Mouse (Mus musculus) right cerebral cortex, postnatal 4 days (tissue): ENCODE measurements at regions not wholly inside any gene's neighbourhood (a gene's known extent, or its start where the extent isn't known, plus 50 kb on each side); places are given as distances from the start of the nearest gene placed in this dataset.

ENCODE experiments used
- DNase-seq: peaks from one replicate; pipeline ENCODE4 v3.0.0-alpha.2; 2022

DNA sequence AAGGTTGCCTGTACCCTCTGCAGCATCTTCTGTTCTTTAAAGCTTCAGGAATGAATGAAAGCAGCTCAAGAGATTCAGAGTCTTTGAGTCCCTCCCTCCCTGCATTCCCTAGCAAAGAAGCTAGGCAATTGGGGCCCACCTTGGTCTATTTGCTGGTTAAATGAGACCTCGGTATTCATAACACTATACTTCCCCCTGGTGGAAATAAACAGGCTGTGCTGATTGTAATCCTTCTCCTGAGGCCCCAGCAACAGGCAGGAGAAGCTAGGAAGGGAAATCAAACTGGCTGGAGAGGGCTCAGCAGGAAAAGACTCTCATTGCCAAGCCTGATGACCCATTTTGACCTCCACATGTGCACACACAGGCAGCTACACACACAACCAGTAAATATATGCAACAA is 137.1 kb downstream of the Sh3bp4 start:
- peak; percentile 25 for DNase-seq

DNA sequence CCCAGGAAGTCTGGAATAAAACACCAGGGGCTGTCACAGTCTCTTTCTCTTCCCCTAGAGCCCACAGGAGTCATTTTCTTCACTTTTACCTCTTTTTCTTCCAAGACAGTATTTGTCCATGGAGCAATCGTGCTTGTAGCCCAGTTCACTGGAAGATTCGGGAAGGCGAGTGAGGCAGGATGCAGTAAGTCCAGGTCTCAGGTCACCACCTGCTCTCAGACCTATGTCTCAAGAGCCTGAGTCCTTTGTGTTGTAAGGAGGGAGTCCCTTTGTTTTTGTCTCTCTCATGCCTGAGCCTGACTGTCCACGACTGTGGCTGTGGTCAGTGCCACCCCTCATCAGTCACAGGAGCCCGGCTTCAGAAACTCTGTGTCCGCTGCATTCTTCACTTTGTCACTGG is 140.9 kb downstream of the Sh3bp4 start:
- DNase-seq = no peak

DNA sequence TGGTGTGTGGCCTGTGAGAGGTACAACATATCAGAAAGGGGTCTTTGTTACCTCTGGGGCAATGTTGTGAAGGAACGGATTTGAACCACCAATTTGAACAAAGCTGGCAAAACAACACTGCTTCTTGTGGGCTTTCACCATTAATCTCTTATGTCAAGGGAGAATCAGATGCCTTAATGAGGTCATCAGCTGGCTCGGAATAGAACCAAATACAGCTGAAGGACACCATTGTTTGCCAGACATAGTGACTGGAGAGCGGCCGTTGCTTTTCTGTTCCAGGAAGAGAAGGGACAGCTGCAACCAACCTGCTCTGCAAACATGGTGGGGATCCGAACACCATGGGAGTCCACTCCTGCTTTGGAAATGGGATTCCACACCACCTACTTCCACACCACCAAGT is 158.2 kb downstream of the Sh3bp4 start:
- no peak for DNase-seq

- DNase-seq = no peak
These were observed 161.5 kb downstream of the Sh3bp4 start for GRCm38 (mm10) chr1:89231756-89232155.

DNA sequence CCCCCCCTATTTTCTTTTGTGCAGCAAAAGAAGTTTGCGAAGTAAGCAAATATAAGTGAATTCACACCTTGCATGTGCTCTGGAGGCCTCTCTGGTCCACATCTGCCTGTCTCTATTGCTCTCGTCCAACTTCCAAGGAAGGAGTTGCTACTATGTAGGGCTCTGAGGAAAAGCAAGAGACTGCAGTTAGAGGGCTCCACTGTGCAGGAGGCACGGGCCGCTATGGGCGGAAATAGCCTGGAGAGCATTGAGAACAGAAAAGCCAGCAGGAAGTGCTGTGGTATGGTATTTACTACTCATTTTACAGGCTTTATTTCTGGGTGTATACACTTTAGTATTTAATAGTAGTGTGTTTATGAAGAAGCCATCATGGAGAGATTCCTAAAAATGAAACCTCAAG is 162.2 kb downstream of the Sh3bp4 start:
- DNase-seq = no peak

- DNase-seq = no peak
These were observed 164.7 kb downstream of the Sh3bp4 start for GRCm38 (mm10) chr1:89234895-89235294.

- peak; percentile 58 for DNase-seq
These were observed 165.1 kb downstream of the Sh3bp4 start for GRCm38 (mm10) chr1:89235296-89235695.

DNA sequence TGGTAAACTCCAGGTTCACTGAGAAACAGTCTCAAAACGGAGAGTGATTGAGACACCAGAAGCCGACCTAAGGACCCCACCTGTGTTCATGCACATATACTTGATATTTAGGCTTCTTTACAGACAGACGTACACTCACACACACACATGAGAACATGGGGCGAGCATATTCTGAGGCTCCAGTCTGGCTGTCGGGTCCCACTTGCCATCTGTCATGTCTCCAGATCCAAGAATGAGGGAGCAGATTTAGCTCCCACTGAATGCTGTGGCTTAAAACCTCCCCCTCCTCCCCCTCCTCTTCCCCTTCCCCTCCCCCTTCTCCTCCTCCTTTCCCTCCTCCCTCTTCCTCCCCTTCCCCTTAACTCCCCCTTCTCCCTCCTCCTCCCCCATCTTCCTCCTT is 167.5 kb downstream of the Sh3bp4 start:
- no peak for DNase-seq

DNA sequence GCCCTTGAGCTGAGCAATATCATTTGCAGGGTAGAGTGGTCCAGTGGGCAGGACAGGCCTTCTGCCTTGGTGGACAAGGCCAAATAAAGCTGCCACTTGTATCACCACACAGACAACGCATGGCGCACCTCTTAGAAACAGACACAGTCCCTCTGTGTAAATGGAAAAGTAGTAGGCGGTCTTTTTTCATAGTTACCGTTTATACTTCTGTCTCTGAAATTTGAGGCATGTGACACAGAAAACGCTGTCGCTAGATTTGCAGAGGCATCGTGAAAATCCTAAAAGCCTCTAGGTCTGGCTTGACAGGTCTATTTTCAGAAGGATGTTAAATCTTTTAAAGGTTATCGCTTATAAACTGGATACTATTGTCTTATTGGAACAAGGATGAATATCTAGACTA is 174.4 kb downstream of the Sh3bp4 start:
- no peak for DNase-seq

DNA sequence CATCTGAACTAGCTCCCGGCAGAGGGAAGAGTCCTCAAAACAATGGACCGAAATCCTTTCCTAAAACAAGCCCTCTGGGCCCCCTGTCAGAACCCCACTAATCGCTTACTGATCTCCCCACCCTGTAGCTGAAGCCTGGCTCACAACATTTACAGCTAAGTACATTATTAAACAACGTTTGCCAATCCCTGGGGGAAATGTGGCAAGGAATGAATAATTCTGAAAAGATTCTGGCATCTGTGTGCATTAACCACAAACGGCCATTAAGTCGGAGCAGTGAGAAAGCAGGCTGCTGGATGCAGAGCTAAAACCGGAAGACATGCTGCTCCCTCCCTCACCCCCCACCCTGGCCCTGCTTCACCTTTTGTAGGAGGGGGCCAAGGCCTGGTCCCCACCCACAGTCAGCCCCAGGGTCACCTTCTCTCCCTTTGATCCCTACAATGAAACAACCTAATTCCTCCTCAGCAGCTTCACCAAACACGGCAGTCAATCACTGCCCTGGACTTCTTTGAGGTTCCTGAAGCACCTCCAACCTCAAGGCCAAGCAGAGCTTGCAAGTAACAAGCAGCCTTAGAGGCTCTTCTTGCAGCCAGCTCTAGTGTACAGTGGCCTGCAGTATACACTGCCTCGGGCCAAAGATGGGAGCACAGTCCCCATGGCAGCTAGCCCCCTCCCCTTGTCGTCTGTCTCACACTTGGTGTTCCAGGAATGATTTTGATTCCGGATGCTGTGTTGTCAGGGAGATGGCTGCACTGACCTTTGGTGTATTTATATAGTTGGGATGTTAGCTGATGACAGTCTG is 175.2 kb downstream of the Sh3bp4 start:
- DNase-seq = no peak

GRCm38 (mm10) chr1:89251753-89252152 is 181.5 kb downstream of the Sh3bp4 start:
- DNase-seq = no peak

GRCm38 (mm10) chr1:89252528-89252927 is 182.3 kb downstream of the Sh3bp4 start:
- DNase-seq = no peak

DNA sequence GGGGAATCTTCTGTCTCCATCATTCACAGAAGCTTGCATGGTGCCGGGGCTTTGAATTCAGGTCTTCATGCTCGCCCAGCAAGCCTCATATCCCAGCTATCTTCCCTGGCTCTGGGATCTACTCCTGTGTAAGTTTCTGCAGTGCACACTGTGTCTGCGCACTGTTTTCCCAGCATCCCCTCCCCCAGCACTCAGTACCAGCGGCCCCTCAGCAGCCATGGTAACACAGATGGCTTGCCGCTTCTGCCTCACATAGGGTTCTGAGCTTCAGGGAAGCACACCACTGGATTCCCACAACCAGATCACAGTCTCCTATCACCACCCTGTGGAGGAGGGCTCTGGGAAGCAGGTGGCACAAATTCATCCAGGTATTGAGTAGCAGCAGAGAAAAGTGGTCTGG is 187.7 kb downstream of the Sh3bp4 start:
- no peak for DNase-seq

- DNase-seq = no peak
These were observed 188.8 kb upstream of the Agap1 start for GRCm38 (mm10) chr1:89265771-89266170.

- peak; percentile 43 for DNase-seq
These were observed 185.8 kb upstream of the Agap1 start for GRCm38 (mm10) chr1:89268806-89269205.

- DNase-seq = no peak
These were observed 182.9 kb upstream of the Agap1 start for GRCm38 (mm10) chr1:89271743-89272142.

DNA sequence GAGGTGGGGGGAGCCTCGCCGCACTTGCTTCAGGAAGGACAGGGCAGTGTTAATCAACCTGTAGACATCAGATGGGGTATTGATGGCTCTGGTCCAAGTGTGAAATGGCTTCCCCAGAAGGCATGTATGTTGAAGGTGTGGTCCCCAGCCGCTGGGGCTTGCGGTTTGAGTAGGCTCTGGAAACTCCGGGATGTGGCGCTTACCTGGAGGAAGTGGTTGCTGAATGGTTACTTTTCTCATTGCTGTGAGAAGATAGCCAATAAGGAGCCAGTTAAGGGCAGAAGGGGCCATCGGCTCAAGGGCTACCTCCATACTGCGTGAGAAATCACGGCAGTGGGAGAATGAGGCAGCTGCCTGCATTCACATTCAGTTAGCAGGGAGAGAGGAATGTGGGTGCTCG is 181.6 kb upstream of the Agap1 start:
- DNase-seq = no peak

- no peak for DNase-seq
These were observed 180.7 kb upstream of the Agap1 start for GRCm38 (mm10) chr1:89273786-89274362.

- no peak for DNase-seq
These were observed 175.2 kb upstream of the Agap1 start for GRCm38 (mm10) chr1:89279382-89279781.

DNA sequence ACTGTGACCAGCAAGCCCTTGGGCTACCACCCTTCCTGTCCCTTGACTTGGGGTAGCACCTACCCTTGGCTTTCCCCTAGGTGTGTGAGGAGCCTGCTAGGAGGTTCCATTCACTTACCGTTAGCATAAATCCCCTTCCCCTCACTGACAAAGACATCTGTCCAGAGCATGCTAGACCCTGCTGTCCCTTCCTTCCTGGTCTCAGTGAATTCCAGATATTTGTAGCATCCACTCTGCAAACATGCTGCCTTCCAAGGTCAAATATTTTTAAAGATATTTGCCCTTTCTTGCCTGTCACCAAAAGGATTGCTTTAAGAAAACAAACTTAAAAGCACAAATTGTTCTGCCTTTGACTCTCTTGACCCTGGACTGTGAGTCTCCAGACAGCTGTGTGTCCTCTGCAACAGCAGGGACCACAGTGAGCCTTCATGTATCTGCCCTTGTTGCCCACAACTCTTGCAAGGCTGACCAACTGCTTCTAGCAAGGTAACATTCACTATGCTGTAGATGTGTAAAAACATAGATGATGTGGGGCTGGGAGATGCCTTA is 173.4 kb upstream of the Agap1 start:
- DNase-seq = no peak

GRCm38 (mm10) chr1:89285041-89285440 is 169.6 kb upstream of the Agap1 start:
- no peak for DNase-seq

DNA sequence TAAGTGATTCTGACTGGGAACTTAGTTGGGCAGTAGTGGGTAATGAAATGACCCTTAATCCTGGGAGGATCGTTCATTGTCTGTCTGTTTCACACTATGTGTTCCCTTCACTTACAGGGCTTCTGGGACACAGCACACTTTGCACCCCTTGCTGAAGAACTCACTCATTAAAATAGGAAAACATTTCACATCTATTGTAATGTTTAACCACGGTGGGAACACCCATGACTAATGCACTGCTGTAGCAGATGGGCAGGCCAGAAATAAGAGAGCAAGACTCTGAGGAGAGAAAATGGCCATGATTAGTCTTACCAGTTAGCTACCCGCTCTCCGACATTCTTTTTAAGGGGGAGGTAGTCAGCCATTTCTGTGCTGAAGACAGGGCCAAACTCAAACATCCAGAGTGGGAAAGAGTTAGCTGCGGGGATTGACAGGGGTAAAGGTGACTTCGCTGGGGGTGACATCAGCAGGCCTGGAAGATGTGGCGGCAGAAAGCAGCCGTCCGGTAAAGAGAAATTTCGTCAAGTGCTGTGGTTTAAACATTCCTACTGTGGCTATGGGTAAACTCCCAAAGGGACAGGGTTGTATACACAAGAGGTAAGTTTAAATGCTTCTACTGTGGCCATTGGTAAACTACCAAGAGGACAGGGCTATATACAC is 167.3 kb upstream of the Agap1 start:
- DNase-seq = no peak

- DNase-seq = no peak
These were observed 166.6 kb upstream of the Agap1 start for GRCm38 (mm10) chr1:89288001-89288400.

- DNase-seq = no peak
These were observed 165.7 kb upstream of the Agap1 start for GRCm38 (mm10) chr1:89288921-89289320.
